Mouse (Mus musculus) testis, adult 2 months (tissue): Measurements from ENCODE around the gene Ccn6.

Source experiments
- CTCF ChIP-seq: fragments of 200-500 bp; IDR thresholded peaks from 2 replicates; pipeline ENCODE4 v1.5.1; 2012; ENCODE audit warnings: low read depth, mild to moderate bottlenecking, inconsistent platforms, low read length, moderate library complexity; ENCODE audit not compliant: control insufficient read depth, insufficient read depth, insufficient replicate concordance
- POLR2A ChIP-seq: fragments of 200-500 bp; IDR thresholded peaks from 2 replicates; pipeline ENCODE4 v1.6.1; 2012; ENCODE audit warnings: low read depth, mild to moderate bottlenecking, inconsistent platforms, low read length, moderate library complexity; ENCODE audit not compliant: control insufficient read depth

DNA sequence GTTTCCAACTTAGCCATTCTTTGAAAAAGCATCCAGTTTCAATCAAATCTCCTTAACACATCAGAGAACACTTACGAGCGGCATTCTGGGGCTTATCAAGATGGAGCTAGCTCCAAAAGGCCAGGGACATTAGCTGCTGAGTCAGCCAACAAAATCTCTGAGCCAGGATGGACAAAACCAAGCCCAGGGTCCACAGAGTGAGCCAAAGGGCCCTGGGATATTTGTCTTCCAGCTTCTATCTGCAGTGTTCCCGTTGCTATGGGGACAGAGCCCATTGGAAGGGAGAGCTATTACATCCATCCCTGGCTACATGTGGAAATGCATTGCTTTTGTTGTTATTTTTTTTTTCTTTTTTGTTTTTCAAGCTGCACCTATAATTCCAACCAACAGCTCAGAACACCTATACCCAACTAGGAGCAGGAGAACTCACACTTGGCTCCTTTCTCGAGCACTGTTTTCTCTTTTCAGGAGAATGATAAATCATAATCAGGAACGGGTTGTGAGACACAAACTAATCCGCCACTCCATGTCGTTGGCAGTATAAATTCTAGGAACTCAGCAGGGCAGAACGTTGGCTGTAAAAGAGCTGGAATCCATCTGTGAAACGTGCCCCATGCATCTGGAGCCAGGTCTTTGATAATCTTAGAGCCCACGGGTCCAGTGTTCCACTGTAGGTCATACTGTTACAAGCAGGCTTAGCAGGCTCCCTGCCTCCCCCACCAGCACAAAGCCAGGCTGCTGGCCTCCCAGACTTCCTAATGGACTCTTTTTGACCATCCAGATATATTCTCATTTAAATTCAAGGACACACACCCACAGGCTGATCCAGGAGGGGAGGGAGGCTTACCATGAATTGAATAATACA lies 45.8 kb upstream of the Ccn6 start:
- TF ChIP-seq CTCF (no peak), POLR2A (no peak)
